Mouse (Mus musculus): ENCODE measurements around the gene Hivep2.

Gene Hivep2

DNA sequence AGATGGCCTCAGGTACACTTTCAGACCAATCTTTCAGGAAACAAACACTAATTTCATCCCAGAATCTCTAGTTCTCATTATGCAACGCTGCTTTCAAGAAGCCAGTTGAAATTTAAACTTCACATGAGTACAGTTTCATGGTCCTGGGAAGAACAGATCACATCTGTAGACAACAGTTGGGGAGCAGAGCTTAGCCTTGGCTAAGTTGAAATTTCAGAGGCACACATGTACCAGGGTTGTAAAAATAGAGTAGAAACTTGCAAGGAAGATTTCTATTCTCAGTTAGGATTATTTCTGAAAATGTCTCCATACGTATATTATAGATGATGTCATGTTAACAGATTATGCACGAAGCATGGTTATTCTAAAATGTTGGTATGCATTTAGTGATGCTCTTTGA is 172.8 kb downstream of the Hivep2 start:
- no peak for DNase-seq (ENCODE audit: low read depth, low spot score)

DNA sequence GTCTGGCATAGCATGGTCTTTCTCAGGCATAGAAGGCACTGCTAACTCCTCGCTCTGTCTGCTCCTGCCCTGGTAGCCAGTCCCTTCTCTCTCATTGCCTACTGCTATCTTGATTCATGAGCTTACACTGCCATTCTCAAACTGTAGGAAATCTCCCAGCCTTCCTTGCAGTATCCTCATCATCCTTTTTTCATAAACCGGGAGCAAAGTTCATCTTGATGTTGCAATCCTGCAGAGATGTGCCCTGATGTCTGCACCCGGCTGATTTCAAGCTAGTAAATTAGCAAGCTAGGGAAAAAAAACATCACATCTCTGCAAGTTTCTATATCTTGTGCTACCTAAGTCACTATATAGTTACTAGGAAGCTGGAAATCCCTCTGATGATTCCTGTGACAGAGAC is 179.0 kb downstream of the Hivep2 start:
- DNase-seq (ENCODE audit: low read depth, low spot score), result no peak

DNA sequence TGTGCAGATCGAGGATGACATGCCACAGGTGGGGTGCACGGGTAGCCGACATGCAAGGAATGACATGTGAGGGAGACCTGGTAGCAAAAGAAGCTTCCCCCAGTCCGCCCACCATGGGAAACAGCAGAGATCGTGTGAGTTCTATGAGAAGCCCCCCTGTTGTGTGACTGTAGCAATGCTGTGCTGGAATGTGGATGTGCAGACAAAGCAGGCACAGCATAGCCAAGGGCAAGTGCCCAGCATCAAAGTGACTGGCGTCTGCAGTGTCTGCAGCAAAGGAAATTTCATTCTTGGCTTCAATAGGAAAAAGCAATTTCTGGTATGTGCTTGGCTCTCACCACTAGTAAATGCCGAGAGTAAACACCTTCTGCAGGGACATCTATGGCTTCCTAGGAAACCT is 199.0 kb downstream of the Hivep2 start:
- no peak for DNase-seq (ENCODE audit: low read depth, low spot score)

DNA sequence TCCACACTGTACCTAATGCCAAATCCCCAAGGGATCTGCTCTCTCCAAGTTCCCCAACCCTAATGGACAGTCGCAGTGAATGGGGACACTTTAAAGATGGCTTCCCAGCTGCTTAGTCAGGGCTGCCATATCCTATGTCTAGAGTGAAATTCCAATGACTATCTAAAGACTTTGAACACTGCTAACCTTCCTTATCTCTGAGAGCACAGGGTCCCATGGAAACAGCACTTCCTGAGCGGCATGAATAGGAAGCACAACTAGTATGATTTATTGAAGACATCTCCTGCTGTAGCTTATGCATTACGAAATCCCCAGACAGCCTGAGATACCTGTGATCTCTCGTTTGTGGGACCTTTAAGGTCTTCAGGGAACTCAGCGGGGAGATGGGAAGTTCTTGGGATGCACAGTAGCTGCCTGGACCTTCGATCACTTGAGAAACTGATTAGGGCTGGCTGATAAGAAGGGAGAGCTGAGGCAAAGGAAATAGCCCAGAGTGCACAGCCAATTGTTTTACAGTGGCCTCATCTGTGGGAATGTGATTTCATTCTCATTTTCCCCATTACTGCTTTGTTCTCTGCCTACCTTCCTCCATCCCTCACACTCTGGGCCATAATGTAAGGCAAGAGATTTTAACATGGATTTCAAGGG is 202.4 kb downstream of the Hivep2 start:
- no peak for DNase-seq (ENCODE audit: low read depth, low spot score)

DNA sequence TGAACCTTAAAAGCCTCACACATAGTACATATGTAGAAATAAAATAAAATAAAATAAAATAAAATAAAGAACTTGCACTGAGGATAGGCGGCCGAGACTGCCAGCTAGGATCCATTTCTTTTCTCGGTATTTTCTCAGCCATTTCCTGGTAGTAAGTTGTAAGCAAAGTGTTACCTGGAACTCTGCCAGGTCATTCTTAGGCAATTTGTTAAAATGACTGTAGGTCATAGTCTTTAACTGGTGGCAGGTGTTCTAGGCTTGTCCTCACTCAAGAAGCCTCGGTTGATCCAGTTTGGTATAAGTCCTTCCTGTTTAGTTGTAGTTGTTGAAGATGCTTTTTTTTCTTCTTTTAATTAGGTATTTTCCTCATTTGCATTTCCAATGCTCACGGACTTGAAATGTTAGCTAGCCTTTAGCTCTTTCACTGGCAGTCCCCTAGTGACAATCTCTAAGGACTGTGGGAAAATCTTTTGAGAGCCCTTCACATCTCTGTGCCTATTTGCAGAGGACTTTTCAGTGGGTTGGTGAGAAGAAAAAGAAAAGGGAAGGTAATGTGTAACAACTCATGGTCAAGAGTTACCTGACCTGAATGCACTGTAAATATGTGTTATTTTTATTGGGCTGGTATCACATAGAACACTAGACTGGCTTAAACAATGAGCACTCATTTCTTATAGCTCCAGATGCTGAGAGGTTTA is 203.1 kb downstream of the Hivep2 start:
- no peak for DNase-seq (ENCODE audit: low read depth, low spot score)

DNA sequence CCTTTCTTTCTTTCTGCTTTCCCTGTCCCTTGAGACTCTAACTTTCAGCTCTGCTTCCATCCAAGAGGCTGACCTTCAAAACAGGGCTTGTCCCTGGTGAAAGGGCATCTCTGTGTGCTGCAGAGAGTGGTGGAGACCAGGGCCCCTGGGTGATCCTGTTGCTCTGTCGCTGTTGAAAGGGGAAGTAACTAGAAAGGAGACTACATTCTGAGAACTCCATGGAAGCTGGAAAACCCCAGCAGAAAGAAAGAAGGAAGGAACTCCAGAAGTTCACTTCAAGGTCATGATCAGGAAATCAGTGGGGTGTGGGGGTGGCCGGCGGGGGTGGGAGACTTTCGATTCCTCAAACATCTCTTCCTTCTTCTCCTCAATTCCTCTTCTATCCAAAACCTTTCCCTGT is 208.2 kb downstream of the Hivep2 start:
- no peak for DNase-seq (ENCODE audit: low read depth, low spot score)

DNA sequence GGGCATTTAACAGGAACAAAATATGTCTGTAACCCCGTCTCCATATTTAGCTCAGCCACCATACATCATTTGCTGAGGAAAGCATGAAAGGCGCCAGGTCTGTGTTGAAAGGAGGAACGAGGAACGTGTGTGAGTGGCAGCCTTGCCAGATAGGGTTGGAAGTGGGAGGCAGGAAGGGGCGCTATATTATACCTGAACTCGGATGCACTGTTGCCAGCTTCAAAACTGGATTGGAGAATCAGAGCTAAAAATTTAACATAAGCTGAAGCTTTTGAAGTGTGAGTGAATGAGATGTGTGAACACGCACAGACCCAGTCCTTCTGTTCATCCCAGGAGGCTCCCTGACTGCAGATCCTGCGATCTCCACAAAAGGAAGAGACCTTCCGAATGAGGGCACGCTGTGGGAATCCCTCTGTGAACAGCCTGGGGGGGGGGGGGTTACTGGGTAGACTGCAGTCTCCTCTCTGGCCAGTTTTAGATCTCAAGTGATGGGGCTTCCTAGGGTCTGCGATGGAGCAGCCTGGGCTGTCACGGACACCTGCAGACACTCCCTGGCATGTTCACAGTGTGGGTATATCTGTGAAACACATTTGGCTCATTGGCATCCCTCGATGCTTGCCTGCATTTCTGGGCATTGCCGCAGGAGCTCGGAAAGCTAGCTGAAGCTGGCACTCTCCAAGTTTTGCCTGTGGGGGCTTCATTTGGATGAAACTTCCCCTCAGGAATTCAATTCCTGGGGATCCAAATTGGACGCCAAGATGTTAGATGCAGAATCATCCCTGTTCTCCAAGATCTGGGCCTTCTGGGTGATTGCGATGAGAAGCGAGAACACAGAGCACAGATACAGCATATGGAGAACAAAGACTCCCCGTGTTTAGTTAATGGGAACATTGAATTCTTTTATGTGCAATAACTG is 213.8 kb downstream of the Hivep2 start:
- no peak for DNase-seq (ENCODE audit: low read depth, low spot score)

DNA sequence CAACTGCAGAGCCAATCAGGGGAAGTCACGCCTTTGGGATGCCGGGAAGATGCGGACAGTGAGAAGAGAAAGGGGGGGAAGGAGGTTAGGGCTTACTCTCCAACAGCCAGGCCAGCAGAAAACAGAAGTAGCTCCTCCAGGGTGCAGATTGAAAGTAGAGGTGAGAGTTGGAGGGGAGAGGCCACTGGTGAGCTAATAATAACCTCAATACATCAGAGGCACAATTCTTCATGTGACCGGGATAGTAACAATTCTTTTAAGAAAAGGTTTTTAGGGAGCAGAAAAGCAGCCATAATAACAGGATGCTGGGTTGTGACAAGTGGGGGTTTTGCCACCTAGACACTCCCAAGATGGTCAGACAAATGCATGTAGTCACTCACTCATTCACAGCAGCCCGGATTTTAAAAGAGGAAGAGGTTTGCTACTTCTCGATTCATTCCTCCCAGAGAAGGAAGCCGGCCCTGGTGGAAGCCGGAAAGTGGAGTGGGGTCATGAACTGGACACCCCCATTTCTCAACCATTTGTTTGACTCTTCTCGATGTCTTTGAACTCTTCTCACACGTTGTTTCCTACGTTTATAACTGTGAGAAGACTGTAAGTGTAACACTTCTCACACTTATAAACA is 220.6 kb downstream of the Hivep2 start:
- DNase-seq (ENCODE audit: low read depth, low spot score), result no peak

DNA sequence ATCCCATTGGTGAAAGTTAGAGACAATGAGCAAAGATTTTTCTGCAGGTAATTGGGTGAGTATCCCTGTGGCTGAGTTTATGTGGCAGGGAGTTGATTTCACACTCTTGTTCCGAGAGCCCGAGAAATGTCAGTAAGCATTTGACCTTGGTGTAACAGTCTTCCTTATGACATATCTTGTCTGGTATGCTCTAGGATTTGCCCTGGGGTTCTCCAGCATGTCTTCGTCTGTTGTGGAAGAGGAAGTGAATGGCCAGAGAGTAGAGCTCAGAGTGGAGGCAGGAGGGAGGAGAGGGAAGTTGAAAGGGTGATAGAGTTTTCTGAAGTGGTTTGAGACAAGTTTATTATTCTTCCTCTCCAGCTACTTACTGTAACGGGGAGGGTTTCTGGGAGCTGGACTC is 223.2 kb downstream of the Hivep2 start:
- peak; percentile 52 for DNase-seq (ENCODE audit: low read depth, low spot score)

DNA sequence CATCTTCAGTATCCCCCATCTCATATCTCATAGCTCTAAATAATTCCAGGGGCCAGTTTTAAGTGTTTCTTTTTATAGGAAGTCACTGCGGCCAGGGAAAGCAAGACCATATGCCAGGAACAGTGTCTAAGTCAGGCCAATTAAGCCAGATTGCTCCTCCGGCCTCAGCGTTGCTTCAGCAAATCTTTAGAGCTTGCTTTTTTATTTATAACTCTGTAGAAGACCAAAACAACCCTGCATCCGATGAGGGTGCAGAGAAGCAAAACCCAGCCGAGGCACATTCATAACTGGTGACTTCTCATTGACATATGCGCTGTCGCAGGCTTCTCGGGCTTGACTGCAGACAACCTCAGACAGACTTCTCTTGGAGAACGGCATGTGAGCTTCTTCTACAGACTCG is 225.3 kb downstream of the Hivep2 start:
- DNase-seq (ENCODE audit: low read depth, low spot score), result no peak

DNA sequence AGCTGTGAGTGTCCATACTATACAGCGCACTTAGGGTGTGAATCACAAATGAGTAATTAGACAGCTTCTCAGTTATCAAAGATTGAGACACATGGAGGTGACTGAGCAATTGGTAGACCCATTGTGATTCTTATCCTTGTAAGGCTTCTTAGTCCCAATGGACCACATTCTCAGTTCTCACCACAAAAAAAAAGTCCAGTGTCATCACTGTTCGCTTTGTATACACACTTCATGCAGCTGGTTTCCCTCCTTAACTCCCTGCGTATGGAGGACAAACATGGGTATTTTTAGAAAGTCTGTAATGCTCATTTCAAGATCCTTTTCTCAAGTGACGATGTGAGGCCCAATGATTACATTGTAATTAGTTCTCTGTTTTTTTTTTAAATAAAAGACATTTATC is 226.3 kb downstream of the Hivep2 start:
- no peak for DNase-seq (ENCODE audit: low read depth, low spot score)

DNA sequence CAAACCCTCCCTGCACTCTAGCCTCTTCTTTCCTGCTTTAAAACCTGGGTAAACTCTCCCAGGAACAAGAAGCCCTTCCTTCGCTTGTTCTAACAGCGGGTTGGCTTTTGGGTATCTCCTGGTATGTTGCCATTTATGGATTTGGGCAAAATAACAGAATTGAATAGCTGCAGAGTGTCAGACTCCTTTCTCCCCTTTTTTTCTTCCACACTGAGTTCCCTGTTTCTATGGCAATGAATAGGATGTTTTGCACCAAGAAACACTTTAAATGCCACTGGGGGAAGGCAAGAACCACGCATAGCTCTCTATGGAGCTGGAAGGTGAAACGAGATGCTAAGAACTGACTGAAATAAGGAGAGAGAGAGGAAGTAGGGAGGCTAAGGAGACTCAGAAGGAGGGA is 227.8 kb downstream of the Hivep2 start:
- no peak for DNase-seq (ENCODE audit: low read depth, low spot score)

DNA sequence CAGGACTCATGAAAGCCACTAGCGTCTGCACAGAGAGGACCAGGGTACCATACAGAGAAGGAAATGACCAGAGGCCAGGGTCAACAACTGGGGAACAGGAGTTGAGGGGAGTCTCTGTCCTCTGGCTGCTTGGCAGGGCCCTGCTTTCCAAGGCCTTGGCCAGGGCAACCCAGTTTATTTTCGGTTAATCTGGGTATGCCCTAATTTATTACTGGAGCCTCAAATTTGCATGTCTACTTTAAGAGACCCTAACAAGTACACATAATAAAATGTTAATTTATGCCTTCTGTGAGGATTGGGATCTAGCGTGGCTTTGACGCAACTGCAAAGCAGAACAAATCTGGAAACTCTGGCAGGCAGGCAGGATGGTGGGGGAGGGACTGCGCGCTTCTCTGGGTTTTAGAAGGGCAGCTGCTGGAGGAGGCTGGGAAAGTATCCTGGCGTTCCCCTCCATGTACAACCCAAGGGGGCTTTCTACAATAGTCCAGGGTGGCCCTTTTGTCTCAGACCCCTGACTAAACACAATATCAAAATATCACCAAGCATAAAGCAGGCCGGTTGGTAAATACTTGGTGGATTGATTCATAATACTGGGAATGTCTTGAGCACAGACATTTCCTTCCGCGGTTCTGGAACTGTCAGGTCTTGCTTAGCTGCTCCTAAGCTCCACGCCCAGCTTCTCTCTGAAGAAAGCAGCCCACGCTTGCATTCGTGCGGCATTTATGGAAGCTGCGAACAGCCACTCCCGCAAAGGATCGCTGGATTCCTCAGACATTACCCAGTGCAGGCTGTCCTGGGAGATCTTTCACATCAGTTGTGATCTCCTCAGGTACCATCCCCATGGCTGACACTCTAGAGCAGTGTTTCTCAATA is 230.1 kb downstream of the Hivep2 start:
- DNase-seq (ENCODE audit: low read depth, low spot score), result no peak

DNA sequence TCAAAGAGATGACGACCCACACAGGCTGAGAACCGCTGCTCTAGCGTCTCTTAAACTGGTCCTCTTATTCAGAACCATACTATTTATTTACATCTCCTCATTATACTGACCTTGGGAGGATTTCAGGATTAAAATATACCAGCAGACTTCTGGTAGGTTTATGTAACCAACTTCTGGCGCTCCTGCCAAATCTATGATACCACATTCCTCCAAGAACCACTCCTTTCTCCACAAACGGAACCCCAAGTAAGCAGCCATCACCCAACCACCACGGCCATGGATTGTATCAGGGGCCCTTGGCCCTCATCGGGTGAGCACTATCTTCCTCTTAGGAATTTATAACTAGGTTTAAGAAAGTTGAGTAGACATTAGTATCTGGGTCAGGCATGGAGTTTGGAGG is 230.9 kb downstream of the Hivep2 start:
- no peak for DNase-seq (ENCODE audit: low read depth, low spot score)

DNA sequence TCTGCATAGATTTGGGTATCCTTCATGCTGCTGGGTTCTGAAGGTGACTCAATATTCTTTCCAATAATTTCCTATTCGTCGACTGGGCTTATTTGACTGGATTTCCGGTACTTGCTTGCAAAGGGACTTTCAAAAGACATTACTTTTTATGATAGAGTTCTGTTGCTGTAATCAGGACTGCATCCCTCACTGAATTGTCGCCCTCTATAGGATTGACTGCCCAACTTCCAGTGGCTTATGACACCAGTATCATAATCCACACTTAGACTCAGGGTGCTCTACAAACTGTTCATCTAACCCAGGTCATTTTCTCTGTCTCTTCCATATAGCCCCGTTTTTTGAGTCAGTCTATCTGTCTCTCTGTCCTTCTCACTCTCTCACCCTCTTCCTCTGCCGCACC is 231.4 kb downstream of the Hivep2 start:
- peak; percentile 47 for DNase-seq (ENCODE audit: low read depth, low spot score)

DNA sequence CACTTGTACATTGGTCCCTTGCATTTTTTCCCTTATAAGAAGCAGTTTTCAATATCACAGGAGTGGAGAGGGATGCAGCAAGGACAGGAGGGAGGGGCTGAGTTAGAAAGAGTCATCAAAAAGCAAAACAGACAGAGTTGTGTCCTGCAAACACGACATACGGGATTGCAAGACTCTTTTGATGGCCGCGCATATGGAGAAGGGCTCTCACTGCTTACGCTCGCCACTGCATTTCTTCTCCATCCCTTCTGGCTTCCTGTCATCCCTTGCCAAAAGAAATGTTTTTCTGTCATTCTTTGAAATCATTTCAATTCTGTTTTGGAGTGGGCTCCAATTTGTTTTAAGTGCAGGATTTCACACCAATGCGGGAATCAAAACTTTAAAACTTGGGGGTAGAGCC is 233.5 kb downstream of the Hivep2 start:
- DNase-seq (ENCODE audit: low read depth, low spot score), result no peak

DNA sequence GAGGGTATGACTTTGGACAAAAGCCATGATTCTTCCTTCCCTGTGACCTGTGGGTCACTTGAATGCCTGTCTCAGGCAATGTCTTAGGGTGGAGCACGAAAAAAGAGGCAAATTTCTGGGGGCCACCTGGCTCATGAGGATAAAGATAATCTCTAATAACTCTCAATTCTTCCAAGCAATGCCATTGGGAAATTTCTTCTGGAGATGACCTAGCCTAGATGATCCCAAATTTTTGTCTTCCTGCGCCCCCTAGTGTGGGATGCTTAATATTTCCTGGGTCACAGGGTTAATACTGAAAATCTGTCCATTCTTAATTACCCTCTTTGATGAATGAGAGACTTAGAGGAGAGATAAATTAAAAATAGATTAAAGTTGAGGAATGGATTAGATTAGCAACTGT is 234.4 kb downstream of the Hivep2 start:
- peak; percentile 65 for DNase-seq (ENCODE audit: low read depth, low spot score)

Measured in 3T3-L1 (cell line).